Mouse (Mus musculus): Measurements from ENCODE around the gene Dpf1.
A peak's percentile ranks its signal among the peaks of the same experiment; 100 is the strongest.

- TF ChIP-seq CTCF (IDR thresholded peaks at IDR 0.05 in 2 of 3, conservative IDR thresholded peaks at IDR 0.05 in 1 of 3; ENCODE audit: control insufficient read depth in 1 of 3, insufficient read depth in 1 of 3, low read depth in 2 of 3, low read length in 3 of 3, poor library complexity in 1 of 3, severe bottlenecking in 1 of 3) (peak; percentile 18 to 61 (median 42)), GATA1 (IDR thresholded peaks at IDR 0.05; ENCODE audit: low read depth, low read length) (no peak), JUND (IDR thresholded peaks at IDR 0.05; ENCODE audit: low read depth, low read length) (no peak), TCF12 (IDR thresholded peaks at IDR 0.05; ENCODE audit: low read depth, low read length) (0 out of 2 replicates have a peak, but pooled peaks have one; percentile 9), CHD1 (IDR thresholded peaks at IDR 0.05; ENCODE audit: low read depth, low read length) (no peak), TBP (IDR thresholded peaks at IDR 0.05; ENCODE audit: low read depth, low read length) (no peak), POLR2A (IDR thresholded peaks at IDR 0.05; ENCODE audit: control insufficient read depth in 1 of 2, insufficient read depth in 1 of 2, low read depth in 1 of 2, low read length in 2 of 2, poor library complexity in 1 of 2) (no peak), MAZ (IDR thresholded peaks at IDR 0.05; ENCODE audit: low read depth, low read length) (0 out of 2 replicates have a peak, but pooled peaks have one; percentile 53), ZNF384 (IDR thresholded peaks at IDR 0.05; ENCODE audit: low read depth, low read length) (peak; percentile 76), RAD21 (IDR thresholded peaks at IDR 0.05; ENCODE audit: low read depth, low read length) (peak; percentile 56), ZMIZ1 (IDR thresholded peaks at IDR 0.05; ENCODE audit: low read depth, low read length) (no peak)
Measured at GRCm38 (mm10) chr7:29319337-29320307, 15.9 kb downstream of the Dpf1 start.
